Mouse (Mus musculus): ENCODE measurements at regions not wholly inside any gene's neighbourhood (a gene's known extent, or its start where the extent isn't known, plus 50 kb on each side); places are given as distances from the start of the nearest gene placed in this dataset.

- no peak for DNase-seq
Observed at GRCm38 (mm10) chr9:113601451-113601850, 106.6 kb downstream of the Pdcd6ip start.

GRCm38 (mm10) chr9:113587260-113587659 is 120.8 kb downstream of the Pdcd6ip start:
- DNase-seq = no peak

- no peak for DNase-seq
Observed at GRCm38 (mm10) chr9:113586477-113586876, 121.6 kb downstream of the Pdcd6ip start.

- DNase-seq = no peak
Observed at GRCm38 (mm10) chr9:113578221-113578620, 129.8 kb downstream of the Pdcd6ip start.

GRCm38 (mm10) chr9:113568849-113569248 is 139.2 kb downstream of the Pdcd6ip start:
- DNase-seq = no peak

- DNase-seq = no peak
Observed at GRCm38 (mm10) chr9:113567705-113568104, 140.4 kb downstream of the Pdcd6ip start.

GRCm38 (mm10) chr9:113566620-113567019 is 141.4 kb downstream of the Pdcd6ip start:
- no peak for DNase-seq

- no peak for DNase-seq
Observed at GRCm38 (mm10) chr9:113553911-113554310, 154.1 kb downstream of the Pdcd6ip start.

GRCm38 (mm10) chr9:113547458-113547857 is 160.6 kb downstream of the Pdcd6ip start:
- DNase-seq = no peak

- peak; percentile 58 for DNase-seq
Observed at GRCm38 (mm10) chr9:113528586-113528985, 179.5 kb downstream of the Pdcd6ip start.

GRCm38 (mm10) chr9:113524307-113524706 is 183.8 kb downstream of the Pdcd6ip start:
- DNase-seq = no peak

- DNase-seq = no peak
Observed at GRCm38 (mm10) chr9:113523173-113523572, 184.9 kb downstream of the Pdcd6ip start.

GRCm38 (mm10) chr9:113519727-113520126 is 188.3 kb downstream of the Pdcd6ip start:
- peak; percentile 42 for DNase-seq

GRCm38 (mm10) chr9:113518482-113518881 is 189.6 kb downstream of the Pdcd6ip start:
- no peak for DNase-seq

- no peak for DNase-seq
Observed at GRCm38 (mm10) chr9:113517756-113518155, 190.3 kb downstream of the Pdcd6ip start.

GRCm38 (mm10) chr9:113515703-113516020 is 192.4 kb downstream of the Pdcd6ip start:
- DNase-seq = no peak

- no peak for DNase-seq
Observed at GRCm38 (mm10) chr9:113514846-113515702, 193.0 kb downstream of the Pdcd6ip start.

GRCm38 (mm10) chr9:113511302-113511701 is 196.8 kb downstream of the Pdcd6ip start:
- DNase-seq = no peak

GRCm38 (mm10) chr9:113509368-113509767 is 198.7 kb downstream of the Pdcd6ip start:
- DNase-seq = no peak

GRCm38 (mm10) chr9:113508821-113509220 is 199.2 kb downstream of the Pdcd6ip start:
- no peak for DNase-seq

- DNase-seq = no peak
Observed at GRCm38 (mm10) chr9:113507561-113508460, 200.2 kb downstream of the Pdcd6ip start.

GRCm38 (mm10) chr9:113499246-113499645 is 208.8 kb downstream of the Pdcd6ip start:
- DNase-seq = no peak

GRCm38 (mm10) chr9:113496176-113496732 is 211.8 kb downstream of the Pdcd6ip start:
- no peak for DNase-seq
